Mouse (Mus musculus) liver, adult 2 months (tissue): ENCODE data around the gene Fam122a. TPM values are rescaled to one million over a fixed set of nuclear protein-coding genes. Genes with fewer than 3 reads are reported as not detected.

Experiments
- DNase-seq: peaks from one replicate; pipeline ENCODE4 v3.0.0-alpha.2; 2011; ENCODE audit warnings: low read depth, low spot score; ENCODE audit errors: extremely low read depth
- H3K27ac ChIP-seq: fragments of 200-500 bp; replicated peaks from 2 replicates; pipeline ENCODE4 v1.5.1; 2012; ENCODE audit warnings: low read depth, mild to moderate bottlenecking, control low read depth, inconsistent platforms, low read length; ENCODE audit not compliant: insufficient read depth
- H3K27me3 ChIP-seq: fragments of 200-500 bp; 2 replicates; pipeline ENCODE4 v1.6.1; 2012; ENCODE audit warnings: mild to moderate bottlenecking, moderate library complexity, low read length, inconsistent platforms; ENCODE audit not compliant: control insufficient read depth, insufficient read depth
- H3K36me3 ChIP-seq: fragments of 200-500 bp; 2 replicates; pipeline ENCODE4 v1.6.1; 2012; ENCODE audit warnings: low read length, inconsistent platforms; ENCODE audit not compliant: control insufficient read depth, insufficient read depth
- H3K4me1 ChIP-seq: fragments of 200-500 bp; 2 replicates; pipeline ENCODE4 v1.6.1; 2011; ENCODE audit warnings: low read length; ENCODE audit not compliant: control insufficient read depth, insufficient read depth
- H3K4me3 ChIP-seq: fragments of 200-500 bp; 2 replicates; pipeline ENCODE4 v1.5.1; 2011; ENCODE audit warnings: low read depth, mild to moderate bottlenecking, control low read depth, low read length, moderate library complexity; ENCODE audit not compliant: insufficient read depth
- H3K79me2 ChIP-seq: fragments of 200-500 bp; 2 replicates; pipeline ENCODE4 v1.6.1; 2012; ENCODE audit warnings: inconsistent platforms, mild to moderate bottlenecking, low read length, moderate library complexity; ENCODE audit not compliant: control insufficient read depth, insufficient read depth
- H3K9ac ChIP-seq: fragments of 200-500 bp; 2 replicates; pipeline ENCODE4 v1.6.1; 2012; ENCODE audit warnings: low read depth, mild to moderate bottlenecking, control low read depth, inconsistent platforms, low read length
- CTCF ChIP-seq: fragments of 200-500 bp; IDR thresholded peaks from 2 replicates; pipeline ENCODE4 v1.5.1; 2011; ENCODE audit warnings: low read depth, low read length, control low read depth
- POLR2A ChIP-seq: fragments of 200-500 bp; IDR thresholded peaks from 2 replicates; pipeline ENCODE4 v1.6.1; 2011; ENCODE audit warnings: low read length, control low read depth; ENCODE audit not compliant: insufficient read depth; ENCODE audit errors: extremely low read depth
- WGBS: fragments of 180-500 bp; shearing (Covaris S2); methylation state at CpG from one replicate; pipeline ENCODE4 v1.1.7; 2018; 5-methylcytosine and 5-hydroxymethylcytosine counted together
- polyA plus RNA-seq: library from polyadenylated mRNA; depleted of rRNA; stranded (reverse); fragments of >200 nt; gene quantifications from 2 replicates; pipeline ENCODE4 v1.2.3, GENCODE M21; 2012
- total RNA-seq: library from RNA; depleted of rRNA; stranded (reverse); fragments of >200 nt; gene quantifications from 2 replicates; pipeline ENCODE4 v1.2.3, GENCODE M21; 2014

Fam122a gene
- total and polyA plus RNA-seq, 2 experiments: 0.74 to 17.6 TPM

DNA sequence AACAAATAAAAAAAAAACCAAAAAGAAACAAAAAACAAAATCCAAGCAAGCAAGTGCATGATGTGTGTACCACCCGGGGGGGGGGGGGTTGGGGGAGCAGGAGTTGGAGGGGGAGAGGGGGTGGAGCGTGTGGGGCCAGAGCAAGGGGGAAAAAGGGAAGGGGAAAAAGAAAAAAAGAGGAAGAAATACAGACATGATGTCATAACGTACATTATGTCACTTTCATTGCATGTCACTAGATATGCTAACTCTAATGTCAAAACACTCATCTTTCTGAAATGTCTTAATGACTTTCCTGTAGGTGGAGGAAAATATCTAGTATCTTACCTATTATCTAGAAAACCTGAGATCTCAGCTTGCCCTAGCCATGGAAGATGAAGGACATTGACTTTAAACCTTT is 14.1 kb downstream of the Fam122a start:
- Histone ChIP-seq H3K4me3 (no peak overlapping the region), H3K36me3 (no peaks in the 10 kb centered on the region), H3K27me3 (no peaks in the 10 kb centered on the region), H3K27ac (no peak overlapping the region), H3K4me1 (no peaks in the 10 kb centered on the region), H3K79me2 (no peaks in the 10 kb centered on the region), H3K9ac (no peak overlapping the region)
- no peak for DNase-seq
- TF ChIP-seq CTCF: no peak
- no peak for TF ChIP-seq POLR2A
- 78% methylated on average over 3 of the region's 3 CpGs for WGBS

DNA sequence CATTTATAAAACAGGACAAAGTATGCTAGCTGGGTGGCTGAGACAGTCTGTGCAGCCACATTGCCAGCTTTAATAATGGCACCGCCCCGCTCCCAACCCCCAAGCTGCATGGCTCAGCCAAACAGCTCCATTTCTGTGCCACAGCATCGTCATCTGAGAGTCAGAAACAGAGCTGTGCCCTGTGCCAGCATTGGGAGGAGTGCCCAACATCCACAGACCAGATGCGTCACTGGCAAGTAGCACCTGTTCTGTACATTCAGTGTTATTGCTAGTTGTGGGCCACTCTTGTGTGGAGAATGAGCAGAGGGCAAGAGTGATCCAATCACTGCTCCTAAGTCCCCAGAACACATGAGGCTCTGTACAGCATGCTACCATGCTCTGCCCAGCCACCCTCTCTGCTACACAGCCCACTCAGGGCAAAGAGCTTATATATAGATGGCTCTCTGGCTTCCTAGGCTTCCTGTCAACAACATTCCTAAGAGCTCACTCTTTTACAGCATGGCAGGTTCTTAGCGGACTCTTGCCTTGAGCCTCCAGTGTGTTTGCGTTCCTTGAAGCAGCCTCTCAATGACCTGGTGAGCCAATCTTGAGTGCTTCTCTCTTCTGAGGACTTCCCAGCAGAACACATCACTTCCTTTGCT is 20.4 kb downstream of the Fam122a start:
- DNase-seq: no peak
- WGBS: 92% methylated on average over 6 of the region's 6 CpGs
- TF ChIP-seq POLR2A (no peak), CTCF (no peak)

GRCm38 (mm10) chr19:24455249-24455960 is 21.8 kb downstream of the Fam122a start:
- 65% methylated on average over 6 of the region's 6 CpGs for WGBS
- no peaks in the 10 kb centered on the region for H3K4me1 ChIP-seq
- no peaks in the 10 kb centered on the region for H3K36me3 ChIP-seq
- H3K9ac ChIP-seq: no peak overlapping the region
- H3K79me2 ChIP-seq: no peaks in the 10 kb centered on the region
- H3K27me3 ChIP-seq: no peaks in the 10 kb centered on the region
- TF ChIP-seq POLR2A: no peak
- no peak for TF ChIP-seq CTCF
- DNase-seq: no peak
- H3K27ac ChIP-seq: no peak overlapping the region
- no peak overlapping the region for H3K4me3 ChIP-seq

More for the DNA sequence above, 20.4 kb downstream of the Fam122a start:
- Histone ChIP-seq H3K36me3 (no peaks in the 10 kb centered on the region), H3K4me1 (no peaks in the 10 kb centered on the region), H3K9ac (no peak overlapping the region), H3K27me3 (no peaks in the 10 kb centered on the region), H3K4me3 (no peak overlapping the region), H3K79me2 (no peaks in the 10 kb centered on the region), H3K27ac (no peak overlapping the region)

DNA sequence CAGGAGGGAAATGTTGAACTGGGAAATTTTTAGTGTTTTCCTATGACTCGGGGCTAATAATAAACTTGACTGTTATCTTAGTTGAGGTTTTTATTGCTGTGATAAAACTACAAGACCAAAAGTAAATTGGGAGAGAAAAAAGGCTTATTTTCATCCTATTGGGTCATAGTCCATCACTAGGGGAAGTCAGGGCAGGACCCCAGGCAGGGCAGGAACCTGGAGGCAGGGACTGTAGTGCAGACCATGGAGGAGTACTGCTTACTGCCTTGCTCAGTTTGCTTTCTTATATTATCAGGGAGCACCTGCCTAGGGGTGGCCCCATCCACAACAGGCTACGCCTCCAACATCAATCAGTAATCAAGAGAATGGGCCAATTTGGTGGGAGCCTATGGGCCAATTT is 22.7 kb downstream of the Fam122a start:
- Histone ChIP-seq H3K27ac (no peak overlapping the region), H3K4me1 (no peaks in the 10 kb centered on the region)
- WGBS: 80% methylated on average over 2 of the region's 2 CpGs

DNA sequence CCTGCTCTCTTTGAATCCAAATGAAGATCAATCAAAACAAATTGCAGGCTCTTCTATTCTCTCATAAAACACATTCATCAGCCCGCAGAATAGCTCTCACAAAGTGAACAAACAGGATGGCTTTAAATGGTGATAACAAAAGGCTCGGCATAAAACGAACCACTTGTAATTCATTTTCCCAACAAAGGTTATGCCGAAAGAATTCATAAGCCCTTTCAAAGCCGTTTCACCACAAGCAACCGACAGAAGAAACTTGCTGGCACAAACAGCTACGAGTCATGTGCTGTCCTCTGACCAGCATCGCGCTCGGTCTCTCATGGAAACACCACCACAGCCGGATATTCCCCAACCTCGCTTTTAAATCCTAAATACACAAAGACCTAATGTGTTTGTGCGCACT is 23.8 kb downstream of the Fam122a start:
- Histone ChIP-seq H3K9ac (no peak overlapping the region), H3K27ac (no peak overlapping the region), H3K4me3 (no peak overlapping the region), H3K79me2 (no peaks in the 10 kb centered on the region), H3K27me3 (no peaks in the 10 kb centered on the region), H3K4me1 (no peaks in the 10 kb centered on the region), H3K36me3 (no peaks in the 10 kb centered on the region)
- 82% methylated on average over 13 of the region's 13 CpGs for WGBS
- TF ChIP-seq POLR2A (no peak), CTCF (no peak)
- DNase-seq: no peak

More for the DNA sequence above, 22.7 kb downstream of the Fam122a start:
- Histone ChIP-seq H3K36me3 (no peaks in the 10 kb centered on the region), H3K79me2 (no peaks in the 10 kb centered on the region), H3K4me3 (no peak overlapping the region), H3K9ac (no peak overlapping the region), H3K27me3 (no peaks in the 10 kb centered on the region)
- DNase-seq: no peak
- TF ChIP-seq POLR2A: no peak
- TF ChIP-seq CTCF: no peak

DNA sequence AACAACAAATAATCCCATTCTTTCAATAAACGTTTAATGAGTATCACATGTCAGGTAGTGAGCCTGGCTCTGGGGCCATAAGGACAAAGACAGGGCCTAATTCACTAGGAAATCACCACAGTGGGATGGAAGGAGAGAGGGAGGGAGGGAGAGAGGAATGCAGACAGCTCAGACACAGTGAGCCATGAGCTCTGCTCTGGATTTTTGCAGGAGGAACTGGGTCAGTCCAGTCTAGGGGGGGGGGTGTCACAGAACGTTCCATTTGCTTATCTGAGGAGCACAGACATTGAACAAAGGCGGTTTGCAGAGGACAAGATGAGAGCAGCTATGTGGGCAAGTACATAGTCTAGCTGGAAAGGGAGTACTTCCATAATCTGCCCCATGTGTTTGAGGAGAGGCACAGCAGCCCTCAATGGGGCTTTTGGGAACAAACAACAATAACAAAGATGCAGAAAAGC is 24.7 kb downstream of the Fam122a start:
- H3K36me3 ChIP-seq: no peaks in the 10 kb centered on the region
- DNase-seq: peak; percentile 6
- H3K9ac ChIP-seq: no peak overlapping the region
- no peak overlapping the region for H3K4me3 ChIP-seq
- no peaks in the 10 kb centered on the region for H3K79me2 ChIP-seq
- TF ChIP-seq POLR2A (no peak), CTCF (no peak)
- H3K4me1 ChIP-seq: no peaks in the 10 kb centered on the region
- no peak overlapping the region for H3K27ac ChIP-seq
- H3K27me3 ChIP-seq: no peaks in the 10 kb centered on the region
- 38% methylated on average over 3 of the region's 3 CpGs for WGBS
